Mouse (Mus musculus) lung, embryonic 16.5 days (tissue): ENCODE results near the gene Pfkfb4. TPM values are rescaled to one million over a fixed set of nuclear protein-coding genes. Genes with fewer than 3 reads are reported as not detected.

Experiments used
- ATAC-seq: fragments of 200-750 bp; cut with Nextera tagmentation; 2 replicates; pipeline ENCODE4 v1.8.0; 2017; ENCODE audit warnings: low read depth, mild to moderate bottlenecking, moderate library complexity
- H3K27ac ChIP-seq: fragments of 300-500 bp; sonication (generic); 2 replicates; pipeline ENCODE4 v1.5.1; 2014; ENCODE audit warnings: mild to moderate bottlenecking, control low read depth, low read length
- H3K27me3 ChIP-seq: fragments of 300-500 bp; sonication (generic); 2 replicates; pipeline ENCODE4 v1.6.1; 2014; ENCODE audit warnings: low read depth, low read length, mixed read lengths; ENCODE audit not compliant: control insufficient read depth, insufficient read depth
- H3K36me3 ChIP-seq: fragments of 300-500 bp; sonication (generic); 2 replicates; pipeline ENCODE4 v1.6.1; 2014; ENCODE audit warnings: low read length; ENCODE audit not compliant: control insufficient read depth, insufficient read depth
- H3K4me1 ChIP-seq: fragments of 300-500 bp; sonication (generic); replicated peaks from 2 replicates; pipeline ENCODE4 v1.6.1; 2014; ENCODE audit warnings: low read length, mixed read lengths; ENCODE audit not compliant: control insufficient read depth, insufficient read depth
- H3K4me2 ChIP-seq: fragments of 300-500 bp; sonication (generic); 2 replicates; pipeline ENCODE4 v1.6.1; 2014; ENCODE audit warnings: low read depth, low read length, control low read depth
- H3K4me3 ChIP-seq: fragments of 300-500 bp; sonication (generic); 2 replicates; pipeline ENCODE4 v1.5.1; 2014; ENCODE audit warnings: mild to moderate bottlenecking, low read length, control low read depth
- H3K9ac ChIP-seq: fragments of 300-500 bp; sonication (generic); 2 replicates; pipeline ENCODE4 v1.6.1; 2014; ENCODE audit warnings: low read length, control low read depth
- H3K9me3 ChIP-seq: fragments of 300-500 bp; sonication (generic); 2 replicates; pipeline ENCODE4 v1.6.1; 2016; ENCODE audit warnings: low read length; ENCODE audit not compliant: control insufficient read depth
- WGBS: fragments of 180-500 bp; shearing (Covaris S2); extraction: QIAGEN DNeasy Blood & Tissue Kit; methylation state at CpG from one replicate; pipeline ENCODE4 v1.1.7; 2014; 5-methylcytosine and 5-hydroxymethylcytosine counted together
- polyA plus RNA-seq: library from polyadenylated mRNA; unstranded; fragments of >200 nt; fragmentation: Nextera tagmentation; extraction: Ambion mirVana; gene quantifications from 2 replicates; pipeline ENCODE4 v1.2.1, GENCODE M21; 2015

Gene Pfkfb4
- polyA plus RNA-seq, 1 experiment from 2014 or later = 11.9 TPM

GRCm38 (mm10) chr9:109007025-109007780 is 15.6 kb downstream of the Pfkfb4 start:
- WGBS = 75% methylated on average over 21 of the region's 21 CpGs
- Histone ChIP-seq H3K9ac (no peak overlapping the region), H3K36me3 (no peaks in the 10 kb centered on the region; the same call in 1 of the 2 replicates), H3K27ac (no peak overlapping the region), H3K4me2 (no peak overlapping the region), H3K27me3 (no peaks in the 10 kb centered on the region), H3K4me3 (no peak overlapping the region), H3K9me3 (no peaks in the 10 kb centered on the region), H3K4me1 (no peaks in the 10 kb centered on the region)
- no peak for ATAC-seq

- Histone ChIP-seq H3K4me2 (no peak overlapping the region), H3K9me3 (no peaks in the 10 kb centered on the region), H3K27ac (no peak overlapping the region), H3K4me3 (no peak overlapping the region), H3K27me3 (no peaks in the 10 kb centered on the region), H3K36me3 (no peaks in the 10 kb centered on the region; the same call in 1 of the 2 replicates), H3K4me1 (no peaks in the 10 kb centered on the region), H3K9ac (no peak overlapping the region)
- no peak for ATAC-seq
- 87% methylated on average over 9 of the region's 9 CpGs for WGBS
These were observed 16.5 kb downstream of the Pfkfb4 start for GRCm38 (mm10) chr9:109008081-109008480.

GRCm38 (mm10) chr9:109008994-109009635 is 17.5 kb downstream of the Pfkfb4 start:
- no peaks in the 10 kb centered on the region for H3K27me3 ChIP-seq
- no peaks in the 10 kb centered on the region; the same call in 1 of the 2 replicates for H3K36me3 ChIP-seq
- H3K4me1 ChIP-seq = no peaks in the 10 kb centered on the region
- H3K4me3 ChIP-seq = no peak overlapping the region
- WGBS = 67% methylated on average over 9 of the region's 10 CpGs
- no peak overlapping the region for H3K4me2 ChIP-seq
- no peak overlapping the region for H3K9ac ChIP-seq
- no peaks in the 10 kb centered on the region for H3K9me3 ChIP-seq
- no peak for ATAC-seq
- no peak overlapping the region for H3K27ac ChIP-seq

- no peaks in the 10 kb centered on the region for H3K9me3 ChIP-seq
- no peaks in the 10 kb centered on the region for H3K4me1 ChIP-seq
- no peak overlapping the region for H3K9ac ChIP-seq
- 36% methylated on average over 17 of the region's 17 CpGs for WGBS
- no peaks in the 10 kb centered on the region; the same call in 1 of the 2 replicates for H3K36me3 ChIP-seq
- ATAC-seq = peak; percentile 40
- no peak overlapping the region for H3K4me2 ChIP-seq
- no peaks in the 10 kb centered on the region for H3K27me3 ChIP-seq
- H3K27ac ChIP-seq = no peak overlapping the region
- no peak overlapping the region for H3K4me3 ChIP-seq
These were observed 18.2 kb downstream of the Pfkfb4 start for GRCm38 (mm10) chr9:109009636-109010315.

GRCm38 (mm10) chr9:109010316-109010690 is 18.7 kb downstream of the Pfkfb4 start:
- Histone ChIP-seq H3K36me3 (no peaks in the 10 kb centered on the region; the same call in 1 of the 2 replicates), H3K4me2 (no peak overlapping the region), H3K4me3 (no peak overlapping the region), H3K9ac (no peak overlapping the region), H3K27ac (no peak overlapping the region), H3K4me1 (no peaks in the 10 kb centered on the region), H3K27me3 (no peaks in the 10 kb centered on the region), H3K9me3 (no peaks in the 10 kb centered on the region)
- ATAC-seq = peak; percentile 17; the same call in 1 of the 2 replicates
- 78% methylated on average over 14 of the region's 14 CpGs for WGBS

- 48% methylated on average over 8 of the region's 8 CpGs for WGBS
These were observed 23.8 kb downstream of the Pfkfb4 start for GRCm38 (mm10) chr9:109015397-109015796.

GRCm38 (mm10) chr9:109016973-109017604 is 25.5 kb downstream of the Pfkfb4 start:
- no peaks in the 10 kb centered on the region for H3K4me1 ChIP-seq
- no peaks in the 10 kb centered on the region; the same call in 1 of the 2 replicates for H3K36me3 ChIP-seq
- ATAC-seq = no peak
- no peak overlapping the region for H3K4me2 ChIP-seq
- H3K27me3 ChIP-seq = no peaks in the 10 kb centered on the region
- no peak overlapping the region for H3K4me3 ChIP-seq
- H3K9ac ChIP-seq = no peak overlapping the region
- no peak overlapping the region for H3K27ac ChIP-seq
- WGBS = 36% methylated on average over 11 of the region's 11 CpGs
- H3K9me3 ChIP-seq = no peaks in the 10 kb centered on the region

More at GRCm38 (mm10) chr9:109015397-109015796, 23.8 kb downstream of the Pfkfb4 start:
- H3K9me3 ChIP-seq = no peaks in the 10 kb centered on the region
- no peak overlapping the region for H3K4me2 ChIP-seq
- H3K27me3 ChIP-seq = no peaks in the 10 kb centered on the region
- H3K4me1 ChIP-seq = no peaks in the 10 kb centered on the region
- no peak overlapping the region for H3K9ac ChIP-seq
- no peak overlapping the region for H3K27ac ChIP-seq
- ATAC-seq = no peak
- H3K36me3 ChIP-seq = no peaks in the 10 kb centered on the region; the same call in 1 of the 2 replicates
- no peak overlapping the region for H3K4me3 ChIP-seq

- Histone ChIP-seq H3K9ac (no peak overlapping the region), H3K4me1 (no peaks in the 10 kb centered on the region), H3K27me3 (no peaks in the 10 kb centered on the region), H3K9me3 (no peaks in the 10 kb centered on the region), H3K4me2 (no peak overlapping the region), H3K4me3 (no peak overlapping the region), H3K36me3 (no peaks in the 10 kb centered on the region), H3K27ac (no peak overlapping the region)
- ATAC-seq = no peak
- 83% methylated on average over 4 of the region's 4 CpGs for WGBS
These were observed 29.9 kb downstream of the Pfkfb4 start for GRCm38 (mm10) chr9:109021428-109021827.
